13 mouse cellular contexts compared by ENCODE assay signal in the genomic region with DNA sequence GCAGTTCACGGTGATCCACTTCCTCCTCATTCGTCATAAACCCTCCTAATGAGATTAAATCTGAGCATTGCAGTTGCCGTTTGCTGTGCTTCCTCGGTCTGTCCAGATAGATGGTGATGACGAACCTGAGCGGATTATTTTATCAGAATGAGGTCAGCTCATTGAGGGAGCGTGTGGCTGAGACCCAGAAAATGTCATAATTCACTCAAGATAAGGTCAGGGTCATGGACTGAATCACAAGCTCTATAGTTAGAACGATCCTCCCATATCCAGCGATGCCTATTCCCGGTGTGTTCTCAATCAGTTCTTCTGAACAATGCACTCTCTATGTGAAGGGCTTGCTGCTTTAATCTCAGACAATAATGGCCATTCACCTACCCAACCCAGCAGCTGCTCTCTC. TPM values are rescaled to one million over a fixed set of nuclear protein-coding genes. Genes with fewer than 3 reads are reported as not detected.
DNase-seq lines count a peak whose midpoint lies in the region; ATAC-seq and TF ChIP-seq lines count a peak whose summit lies in the region.
"Had no signal": no experiment of that assay in that cellular context is flagged by ENCODE, and none has a peak within 500 bp of the region (broad histone marks: within the 10 kb centered on the region; RNA-seq: fewer than 3 reads in every experiment).

No protein-coding gene starts in this region.

- no peak overlapping the region for H3K9ac ChIP-seq in forebrain, embryonic 15.5 days (replicated peaks)
- H3K9ac ChIP-seq: hindbrain, embryonic 15.5 days; lung, embryonic 15.5 days had no signal

- no peaks in the 10 kb centered on the region for H3K9me3 ChIP-seq in forebrain, embryonic 15.5 days
- H3K9me3 ChIP-seq in limb, embryonic 10.5 days (replicated peaks) = no peaks in the 10 kb centered on the region
- H3K9me3 ChIP-seq: hindbrain, embryonic 15.5 days; lung, embryonic 15.5 days had no signal

- no peak for DNase-seq in testis, postnatal 10 days (ENCODE audit: low spot score)
- no peak for DNase-seq in limb, embryonic 10.5 days (ENCODE audit: low spot score)
- DNase-seq in testis, postnatal 14 days (ENCODE audit: low spot score) = peak; percentile 68
- no peak for DNase-seq in layer of hippocampus, postnatal 36 days
- no peak for DNase-seq in kidney, postnatal 25 days
- no peak for DNase-seq in spleen, postnatal 10 days (ENCODE audit: low spot score in 2 of 2)
- DNase-seq: cerebellum, postnatal 25 days had no signal

- TF ChIP-seq POLR2A in testis, adult 2 months (IDR thresholded peaks at IDR 0.05; ENCODE audit: control insufficient read depth, low read depth, low read length) = no peak

- no peak overlapping the region for H3K4me3 ChIP-seq in testis, adult 2 months (ENCODE audit: control insufficient read depth, low read depth, low read length)
- H3K4me3 ChIP-seq in forebrain, embryonic 15.5 days = no peak overlapping the region
- no peak overlapping the region for H3K4me3 ChIP-seq in limb, embryonic 10.5 days
- H3K4me3 ChIP-seq: hindbrain, embryonic 15.5 days; lung, embryonic 15.5 days had no signal

- no peaks in the 10 kb centered on the region for H3K36me3 ChIP-seq in testis, adult 2 months (ENCODE audit: control insufficient read depth, insufficient read depth, low read length)
- H3K36me3 ChIP-seq in forebrain, embryonic 15.5 days = no peaks in the 10 kb centered on the region
- no peaks in the 10 kb centered on the region for H3K36me3 ChIP-seq in limb, embryonic 10.5 days
- H3K36me3 ChIP-seq: hindbrain, embryonic 15.5 days; lung, embryonic 15.5 days had no signal

- peak overlapping the region; percentile 66; the same call in 1 of the 2 replicates for H3K27ac ChIP-seq in testis, adult 2 months (ENCODE audit: control insufficient read depth, insufficient read depth, low read depth, low read length)
- no peak overlapping the region for H3K27ac ChIP-seq in forebrain, embryonic 15.5 days (replicated peaks)
- H3K27ac ChIP-seq in limb, embryonic 10.5 days = peak overlapping the region; percentile 61
- H3K27ac ChIP-seq: hindbrain, embryonic 15.5 days; lung, embryonic 15.5 days had no signal

- no peak for TF ChIP-seq CTCF in testis, adult 2 months (IDR thresholded peaks at IDR 0.05; ENCODE audit: control insufficient read depth, insufficient read depth, insufficient replicate concordance, low read depth, low read length)

- 0 out of 2 replicates have a peak overlapping the region, but pooled peaks have one; percentile 12 for H3K4me2 ChIP-seq in forebrain, embryonic 15.5 days (replicated peaks)
- H3K4me2 ChIP-seq: hindbrain, embryonic 15.5 days; lung, embryonic 15.5 days had no signal

- H3K27me3 ChIP-seq in testis, adult 2 months (ENCODE audit: control insufficient read depth, insufficient read depth, low read length) = no peaks in the 10 kb centered on the region
- no peaks in the 10 kb centered on the region for H3K27me3 ChIP-seq in forebrain, embryonic 15.5 days
- no peaks in the 10 kb centered on the region for H3K27me3 ChIP-seq in limb, embryonic 10.5 days (ENCODE audit: low read depth, poor library complexity, severe bottlenecking)
- H3K27me3 ChIP-seq: hindbrain, embryonic 15.5 days; lung, embryonic 15.5 days had no signal

- ATAC-seq in forebrain, embryonic 15.5 days (replicated peaks) = no peak
- ATAC-seq: Patski had no signal

- peaks cover 11% of the 10 kb centered on the region for H3K4me1 ChIP-seq in testis, adult 2 months (ENCODE audit: control insufficient read depth, insufficient read depth, low read length)
- H3K4me1 ChIP-seq in forebrain, embryonic 15.5 days = no peaks in the 10 kb centered on the region
- peaks cover 16% of the 10 kb centered on the region for H3K4me1 ChIP-seq in limb, embryonic 10.5 days
- H3K4me1 ChIP-seq: hindbrain, embryonic 15.5 days; lung, embryonic 15.5 days had no signal

- whole genome bisulfite sequencing in forebrain, embryonic 15.5 days = 27% methylated on average over 10 of the region's 10 CpGs
- WGBS in limb, embryonic 10.5 days = 59% methylated on average over 10 of the region's 10 CpGs

RNA-seq across cellular contexts. Expression of gene Cldn24, which starts 34.2 kb away (rescaled TPM):
- polyA plus RNA-seq in testis, adult 2 months (2012; rRNA removed) = 0.52 and 0.59 TPM in 2 replicates
- not detected in 2 replicates for polyA plus RNA-seq in forebrain, embryonic 15.5 days (2015; fragmentation: Nextera tagmentation; extraction: Ambion mirVana)
- polyA plus RNA-seq in limb, embryonic 10.5 days (2016; fragmentation: Nextera tagmentation; extraction: Ambion mirVana) = not detected in 2 replicates
- not detected for total RNA-seq in layer of hippocampus, postnatal 36 days (2021)
- polyA plus RNA-seq: hindbrain, embryonic 15.5 days; lung, embryonic 15.5 days had no signal

RNA-seq across cellular contexts. Expression of gene Cldn22, which starts 36.6 kb away (rescaled TPM):
- 0.16 and 0.35 TPM in 2 replicates for polyA plus RNA-seq in testis, adult 2 months (2012; rRNA removed)
- polyA plus RNA-seq in forebrain, embryonic 15.5 days (2015; fragmentation: Nextera tagmentation; extraction: Ambion mirVana) = not detected in 2 replicates
- not detected in 2 replicates for polyA plus RNA-seq in limb, embryonic 10.5 days (2016; fragmentation: Nextera tagmentation; extraction: Ambion mirVana)
- 1 to 10 TPM; 2.8 to 4.2 TPM for total RNA-seq in layer of hippocampus, postnatal 36 days (2021)
- polyA plus RNA-seq: hindbrain, embryonic 15.5 days; lung, embryonic 15.5 days; Patski; small intestine, adult 2 months had no signal
